Mouse (Mus musculus) layer of hippocampus, adult 8-10 months (tissue): ENCODE data around the gene Vmn2r90. TPM values are rescaled to one million over a fixed set of nuclear protein-coding genes. Genes with fewer than 3 reads are reported as not detected.
"Not testable (repeated sequence)": the region's sequence is repeated elsewhere in the genome, so short reads cannot be mapped to it uniquely, and the experiment has no call there.

Source experiments
- DNase-seq, 2 experiments: peaks; one replicate each; pipeline ENCODE4 v3.0.0; 2022; ENCODE audit warnings: low spot score in 2 of 2
- total RNA-seq, 4 experiments: library from RNA; stranded (reverse); gene quantifications; 2 replicates each; pipeline ENCODE4 v1.2.4; 2022

Vmn2r90 gene
- under 1 TPM in 1 of 4 experiments, not detected in 3; 0.13 TPM for total RNA-seq

DNA sequence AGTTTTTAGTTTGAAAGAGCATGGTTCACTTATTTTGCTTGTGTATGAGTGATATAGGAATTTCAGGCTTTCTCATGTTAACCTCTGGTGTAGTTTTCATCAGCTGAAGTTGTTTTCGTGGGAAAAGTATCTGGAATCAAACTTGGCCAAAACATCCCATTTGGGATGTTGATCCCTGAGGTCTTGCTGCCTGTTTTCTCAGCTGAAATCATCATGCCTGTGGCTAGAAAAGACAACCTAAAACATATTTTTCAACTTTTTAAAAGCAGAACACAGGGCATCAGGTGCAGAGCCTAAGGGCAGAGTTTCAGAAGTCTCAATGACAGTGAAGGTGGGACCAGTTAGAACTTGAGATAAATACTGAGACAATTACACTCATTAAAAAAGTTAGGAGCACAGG lies at the start of gene Vmn2r90:
Vmn2r90 (plus strand) TSS at position 301 of the 400 bp plus-strand sequence.
- no peak for DNase-seq

DNA sequence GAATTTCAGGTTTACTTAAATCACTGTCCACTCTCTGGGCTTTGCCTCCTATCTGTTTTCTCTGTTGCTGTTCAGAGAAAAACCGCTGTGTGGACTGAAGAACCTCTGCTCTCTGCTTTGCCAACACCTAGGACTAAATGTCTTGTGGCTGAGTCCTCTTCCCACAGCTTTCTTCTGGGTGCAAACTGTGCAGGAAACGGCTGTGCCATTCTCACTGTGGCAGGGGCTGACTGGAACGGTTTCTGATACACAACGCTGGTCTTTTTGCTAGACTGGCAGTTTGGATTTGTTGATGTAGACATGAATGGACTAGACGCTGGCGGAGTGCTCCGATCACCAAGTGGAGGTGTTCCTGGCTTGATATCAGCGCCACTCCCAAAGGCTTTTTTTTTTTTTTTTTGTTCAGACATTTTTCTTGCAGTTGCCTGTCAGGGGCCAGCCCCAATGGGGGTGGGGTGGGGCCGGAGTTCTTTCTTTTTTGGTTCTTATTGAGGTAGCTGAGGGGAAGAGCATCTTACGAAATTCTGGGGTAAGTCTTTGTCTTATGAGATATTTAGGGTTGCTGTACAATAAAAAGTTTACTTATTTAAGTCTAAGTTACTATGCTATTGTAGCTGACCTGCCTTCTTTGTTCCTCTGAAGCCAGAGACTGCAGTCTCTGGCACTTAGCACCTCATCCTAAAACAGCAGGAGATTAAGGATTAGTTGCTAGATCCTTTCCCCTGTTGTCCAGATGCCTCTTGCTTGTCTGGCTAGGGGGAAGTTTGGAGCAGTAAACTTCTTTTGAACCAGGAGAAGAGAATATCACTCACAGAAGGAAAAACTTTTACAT lies 48.3 kb upstream of the Vmn2r90 start:
- no peak for DNase-seq

DNA sequence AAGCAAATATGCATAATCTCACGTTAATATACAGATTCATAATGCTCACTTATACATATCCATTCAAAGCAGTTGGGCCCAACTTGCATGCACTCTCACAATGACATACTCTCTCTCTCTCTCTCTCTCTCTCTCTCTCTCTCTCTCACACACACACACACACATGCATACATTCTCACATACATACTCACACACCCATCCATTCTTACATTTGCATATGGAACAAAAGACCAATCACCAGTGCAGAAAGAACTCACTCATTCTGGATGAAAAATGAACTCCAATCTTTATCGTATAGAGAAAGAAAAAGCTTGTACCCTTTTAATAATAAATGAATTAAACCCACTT lies 47.7 kb upstream of the Vmn2r90 start:
- DNase-seq, result no peak

DNA sequence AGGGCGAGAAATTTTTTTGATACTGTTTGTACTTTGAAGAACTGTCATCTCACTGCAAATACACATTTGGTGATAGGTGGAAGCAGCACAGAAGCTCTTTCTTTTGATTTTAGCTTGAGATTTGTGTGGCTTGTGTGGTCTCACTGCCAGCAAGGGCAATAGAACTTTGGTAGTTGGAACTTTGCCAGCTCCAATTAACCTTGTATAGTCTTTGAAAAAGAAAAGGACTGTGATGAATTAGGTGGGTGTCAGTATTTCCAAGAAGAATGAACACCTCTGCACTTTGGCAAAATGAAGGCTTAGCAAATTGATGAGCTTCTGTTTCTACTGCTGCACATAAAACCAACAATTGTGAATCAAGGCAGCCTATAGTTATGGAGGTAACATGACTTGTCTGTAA lies 24.8 kb upstream of the Vmn2r90 start:
- DNase-seq, result no peak

DNA sequence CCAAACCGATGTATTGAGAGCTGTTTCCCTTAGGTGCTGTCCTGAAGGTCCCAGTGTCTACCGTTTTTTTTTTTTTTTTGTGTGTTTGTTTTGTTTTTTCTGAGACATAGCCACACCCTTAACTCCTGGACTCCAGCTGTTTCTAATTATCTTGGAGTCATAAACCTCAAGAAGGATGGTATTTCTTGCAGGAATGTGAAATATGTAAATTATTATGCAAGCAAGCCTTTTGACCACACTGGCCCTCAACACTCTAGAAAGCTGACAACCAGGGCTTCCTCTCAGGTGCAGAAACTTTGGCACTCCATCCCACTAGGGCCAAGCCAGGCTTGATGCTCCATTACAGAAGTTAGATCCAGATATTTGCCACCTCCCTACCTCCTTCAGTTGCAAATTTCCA lies 12.9 kb upstream of the Vmn2r90 start:
- DNase-seq, result no peak

DNA sequence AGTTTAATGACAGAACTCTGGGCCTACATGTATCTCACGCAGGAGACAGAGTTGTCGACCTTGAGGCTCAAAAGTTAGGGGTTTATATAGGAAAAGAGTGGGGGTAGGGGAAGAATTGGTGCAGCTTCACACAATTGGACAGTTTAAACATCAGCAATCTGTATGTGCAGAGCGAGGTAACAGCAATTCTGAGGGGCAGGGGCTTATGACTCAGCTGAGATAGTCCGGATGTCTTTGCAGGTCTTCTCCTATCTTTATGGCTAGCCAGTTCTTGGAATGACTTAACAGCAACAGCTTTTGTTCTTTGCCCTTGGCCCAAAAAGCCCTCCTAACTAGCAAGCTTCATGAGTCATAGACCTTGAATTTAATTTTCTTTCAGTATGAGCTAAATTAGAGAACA lies 28.8 kb downstream of the Vmn2r90 start:
- not testable (repeated sequence) for DNase-seq

DNA sequence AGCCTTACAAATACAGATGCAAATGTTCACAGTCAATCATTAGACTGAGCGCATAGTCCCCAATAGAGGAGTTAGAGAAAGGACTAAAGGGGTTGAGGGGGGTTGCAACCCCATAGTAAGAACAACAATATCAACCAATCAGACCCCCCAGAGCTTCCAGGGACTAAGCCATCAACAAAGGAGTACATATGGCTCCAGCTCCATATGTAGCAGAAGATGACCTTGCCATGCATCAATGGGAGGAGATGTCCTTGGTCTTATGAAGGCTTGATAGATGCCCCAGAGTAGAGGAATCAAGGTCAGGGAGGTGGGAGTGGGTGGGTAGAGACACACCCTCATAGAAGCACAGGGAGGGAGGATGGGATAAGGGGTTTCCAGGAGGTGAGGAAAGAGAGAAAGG lies 35.1 kb downstream of the Vmn2r90 start:
- DNase-seq, result no peak

DNA sequence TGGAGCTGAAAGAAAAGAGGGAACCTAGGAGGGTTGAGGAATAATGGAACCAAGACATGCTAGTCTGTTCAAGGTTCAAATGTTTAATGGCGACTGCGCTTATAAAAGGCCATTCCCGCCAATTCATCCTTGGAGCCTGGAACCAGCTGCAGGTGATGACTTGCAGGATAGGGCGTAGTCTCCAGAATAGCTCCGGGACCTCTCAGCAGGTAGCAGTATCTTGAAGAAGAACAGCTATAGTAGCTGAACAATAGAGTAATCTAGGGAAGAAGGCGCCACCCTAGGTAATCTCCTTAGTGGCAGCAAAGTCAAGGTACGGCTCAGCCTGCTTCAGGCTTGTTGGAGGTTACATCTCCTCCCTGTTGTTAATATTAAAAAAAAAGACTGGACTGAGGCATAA lies 35.8 kb downstream of the Vmn2r90 start:
- not testable (repeated sequence) for DNase-seq

DNA sequence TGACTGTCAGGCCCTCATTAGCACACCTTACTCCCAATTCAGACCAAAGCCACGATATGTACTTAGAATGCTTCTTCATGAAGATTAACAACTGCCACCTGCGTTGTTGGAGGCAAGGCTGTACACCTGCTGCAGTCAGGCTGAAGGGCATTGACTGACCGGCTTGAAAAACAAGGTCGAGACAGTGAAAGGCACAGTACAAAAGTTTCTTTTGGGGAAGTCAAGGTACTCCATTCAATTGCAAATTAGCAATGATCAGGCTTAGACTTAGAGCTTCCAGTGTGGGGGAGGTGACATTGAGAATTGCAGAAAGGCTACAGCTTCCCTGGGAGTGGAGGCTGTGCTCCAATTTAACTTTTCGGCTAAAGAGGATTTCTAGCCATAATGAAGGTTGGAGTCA lies 36.4 kb downstream of the Vmn2r90 start:
- not testable (repeated sequence) for DNase-seq

DNA sequence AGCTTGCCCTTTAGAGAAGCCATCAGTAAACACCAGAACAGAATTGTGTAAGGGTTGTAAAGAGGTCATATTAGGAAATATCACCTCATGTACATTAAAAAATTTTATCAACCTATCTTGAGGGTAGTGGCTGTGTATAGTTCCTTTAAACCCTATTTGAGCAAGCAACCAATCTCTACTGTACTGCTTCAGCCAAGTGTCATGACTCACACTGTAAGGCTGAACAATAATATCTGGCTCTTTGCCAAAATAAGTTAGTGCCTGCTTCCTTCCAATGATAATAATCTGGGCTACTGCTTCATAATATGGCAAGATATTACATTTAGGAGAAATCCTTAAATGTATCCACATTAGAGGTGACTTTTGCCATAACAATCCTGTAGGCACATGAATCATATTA lies 38.0 kb downstream of the Vmn2r90 start:
- DNase-seq, result not testable (repeated sequence)

DNA sequence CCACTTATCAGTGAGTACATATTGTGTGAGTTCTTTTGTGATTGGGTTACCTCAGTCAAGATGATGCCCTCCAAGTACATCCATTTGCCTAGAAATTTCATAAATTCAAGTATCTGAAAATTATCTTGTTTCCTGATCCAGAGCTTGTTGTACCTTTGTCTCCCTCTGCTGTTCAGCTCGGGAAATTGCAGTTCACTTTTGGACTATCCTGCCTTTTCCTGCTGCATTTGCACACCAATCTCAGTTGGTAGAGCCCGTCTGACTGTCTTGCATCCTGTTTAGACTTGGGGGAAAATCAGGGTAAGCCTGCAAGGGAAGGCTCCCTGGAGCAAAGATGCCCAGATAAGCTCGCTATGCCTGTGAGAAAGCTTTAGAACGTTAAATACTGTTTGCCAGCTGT lies 45.8 kb downstream of the Vmn2r90 start:
- DNase-seq, result peak; percentile 19 to 69

DNA sequence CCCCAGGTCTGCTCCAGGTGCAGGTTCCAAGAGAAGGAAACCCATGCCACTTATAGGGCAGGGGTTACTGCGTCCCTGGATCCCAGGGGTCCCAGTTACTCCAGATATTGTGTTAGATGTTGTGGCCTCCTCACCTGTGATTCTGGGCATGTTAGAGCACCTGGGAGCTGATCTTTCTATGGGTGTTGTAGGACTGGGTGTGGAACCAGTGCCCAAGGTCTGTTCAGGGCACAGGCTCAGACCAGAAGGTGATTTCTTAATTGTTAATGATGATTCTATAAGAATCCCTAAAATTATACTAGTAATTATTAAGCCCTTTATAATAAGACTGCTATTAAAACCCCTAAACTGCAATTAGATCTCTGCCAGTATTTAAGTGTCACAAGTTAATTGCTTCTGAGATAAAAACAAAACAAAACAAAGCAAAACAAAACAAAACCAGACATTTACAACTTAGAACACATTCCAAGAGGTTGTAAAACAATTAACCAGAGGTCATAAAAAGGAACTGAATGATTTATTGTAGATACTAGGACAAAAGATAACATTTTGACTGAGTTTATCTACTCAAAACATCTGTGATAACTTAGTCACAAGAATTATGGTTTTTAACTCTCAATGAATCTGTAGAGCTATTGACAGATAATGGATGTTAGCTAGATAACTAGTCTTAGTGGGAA lies 59.2 kb downstream of the Vmn2r90 start:
- DNase-seq, result no peak

DNA sequence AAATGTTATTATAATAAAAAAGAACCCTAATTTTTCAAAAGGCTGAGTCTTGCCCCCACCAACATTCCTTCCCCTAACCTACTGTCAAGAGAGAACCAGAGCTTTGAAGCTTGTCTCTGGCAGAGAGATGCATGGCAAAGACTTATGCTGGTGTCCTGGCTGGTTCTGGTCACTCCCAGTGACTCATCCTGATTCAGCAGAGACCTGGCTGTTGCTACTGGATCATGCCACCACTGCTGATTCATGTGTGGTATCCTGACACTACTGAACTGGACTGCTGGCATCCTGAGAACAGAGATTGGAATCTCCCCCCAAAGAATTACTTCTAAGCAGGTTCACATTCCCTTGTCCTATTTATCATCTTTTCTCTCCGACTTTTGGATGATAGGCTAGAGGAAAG lies 60.7 kb downstream of the Vmn2r90 start:
- DNase-seq, result no peak

DNA sequence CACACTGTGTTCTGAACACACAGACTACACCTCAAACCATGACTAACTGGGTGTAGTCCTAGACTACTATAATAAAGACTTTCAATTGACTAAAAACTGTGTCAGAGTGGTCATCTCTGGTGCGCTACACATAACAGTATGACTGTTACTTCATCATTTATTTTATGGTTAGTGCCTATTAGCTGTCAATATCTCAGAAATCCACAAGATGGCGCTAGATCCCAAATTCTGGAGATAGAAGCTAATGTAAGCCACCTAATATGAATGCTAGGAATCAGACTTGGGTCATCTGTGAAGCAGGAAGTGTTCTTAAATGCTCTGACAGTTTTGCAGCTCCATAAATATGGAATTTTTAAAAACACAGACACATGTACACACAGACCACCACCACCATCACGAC lies 62.9 kb downstream of the Vmn2r90 start:
- DNase-seq, result peak; percentile 2 to 3

Other genes starting within 250 kb of the Vmn2r90 start
- 100 to 1,000 TPM in 3 of 4 experiments, 10 to 100 TPM in 1; 95.9 to 107 (median 103) TPM for gene Lnpep, start 78.7 kb upstream of the Vmn2r90 start, total RNA-seq
- gene Spaca6, start 123.4 kb downstream of the Vmn2r90 start, total RNA-seq, result 100 to 1,000 TPM in 3 of 4 experiments, 10 to 100 TPM in 1; 88.5 to 132 (median 119) TPM
- under 1 TPM; 0.57 to 0.73 (median 0.60) TPM for gene Has1, start 151.5 kb downstream of the Vmn2r90 start, total RNA-seq
- gene Fpr1, start 180.2 kb downstream of the Vmn2r90 start, total RNA-seq, result not detected
- not detected for gene Fpr2, start 184.1 kb downstream of the Vmn2r90 start, total RNA-seq
- not detected for gene Fpr3, start 184.1 kb downstream of the Vmn2r90 start, total RNA-seq